Mouse (Mus musculus): ENCODE results near the gene Plin2. TPM values are rescaled to one million over a fixed set of nuclear protein-coding genes. Genes with fewer than 3 reads are reported as not detected.
"Not testable (repeated sequence)": the region's sequence is repeated elsewhere in the genome, so short reads cannot be mapped to it uniquely, and the experiment has no call there.

Gene Plin2
- polyA plus RNA-seq, 1 experiment, result 60.7 TPM

GRCm38 (mm10) chr4:86671803-86672202, 1.9 kb upstream of the Plin2 start:
- Histone ChIP-seq H3K27ac (ENCODE audit: insufficient read depth, low read length) (peak overlapping the region; percentile 49), H3K36me3 (ENCODE audit: control insufficient read depth, insufficient read depth, low read length, poor library complexity, severe bottlenecking) (0 out of 2 replicates have a peak, but pooled peaks cover 2% of the 10 kb centered on the region), H3K27me3 (ENCODE audit: control insufficient read depth, insufficient read depth, low read length, poor library complexity, severe bottlenecking) (no peaks in the 10 kb centered on the region), H3K4me3 (ENCODE audit: low read depth, low read length) (no peak overlapping the region), H3K4me1 (ENCODE audit: control insufficient read depth, insufficient read depth, low read length) (peaks cover 5% of the 10 kb centered on the region), H3K9me3 (replicated peaks; ENCODE audit: control insufficient read depth, insufficient read depth, low read length, poor library complexity, severe bottlenecking) (no peaks in the 10 kb centered on the region), H3K9ac (ENCODE audit: low read depth, poor library complexity, severe bottlenecking) (no peak overlapping the region)
- TF ChIP-seq CTCF (IDR thresholded peaks at IDR 0.05; ENCODE audit: low read depth, low read length) (no peak), POLR2A (IDR thresholded peaks at IDR 0.05; ENCODE audit: insufficient read depth, low read length) (no peak), EP300 (IDR thresholded peaks at IDR 0.05; ENCODE audit: insufficient read depth, low read depth, low read length) (no peak)

DNA sequence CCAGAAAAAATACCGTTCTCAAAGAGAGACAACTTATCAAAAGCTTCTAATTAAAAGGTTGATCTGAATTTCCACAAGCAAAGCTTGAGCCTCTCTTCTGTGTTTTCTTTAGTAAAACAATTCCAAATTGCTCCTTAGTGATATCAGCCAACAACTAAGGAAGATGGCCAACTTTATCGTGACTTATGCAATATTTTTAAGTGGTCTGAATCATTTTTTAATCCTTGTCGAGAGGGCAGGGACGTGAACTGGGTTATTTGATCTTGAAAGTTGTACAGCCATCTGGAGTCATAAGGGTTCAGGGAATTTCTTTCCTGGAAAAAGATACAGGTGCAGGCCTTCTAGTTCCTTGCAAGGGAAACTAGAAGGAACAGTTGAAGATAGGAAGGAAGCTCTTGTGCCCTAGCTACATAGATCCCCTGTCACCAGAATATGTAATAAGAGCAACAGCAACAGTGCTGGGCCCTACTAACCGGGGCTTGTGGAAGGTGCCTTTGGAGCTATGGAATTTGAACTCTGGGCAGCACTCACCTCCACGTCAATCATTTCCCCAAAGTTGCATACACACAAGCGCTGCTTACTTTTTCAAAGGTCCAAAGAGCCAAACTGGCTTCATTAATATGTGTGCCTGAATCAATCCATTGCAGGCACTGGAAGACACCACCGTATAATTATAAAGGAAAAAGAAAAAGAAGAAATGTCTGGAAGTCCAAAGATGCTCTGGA, 884 bp upstream of the Plin2 start:
- no peaks in the 10 kb centered on the region for H3K27me3 ChIP-seq (ENCODE audit: control insufficient read depth, insufficient read depth, low read length, poor library complexity, severe bottlenecking)
- TF ChIP-seq CTCF (IDR thresholded peaks at IDR 0.05; ENCODE audit: low read depth, low read length), result no peak
- no peak for TF ChIP-seq POLR2A (IDR thresholded peaks at IDR 0.05; ENCODE audit: insufficient read depth, low read length)
- TF ChIP-seq EP300 (IDR thresholded peaks at IDR 0.05; ENCODE audit: insufficient read depth, low read depth, low read length), result no peak
- H3K36me3 ChIP-seq (ENCODE audit: control insufficient read depth, insufficient read depth, low read length, poor library complexity, severe bottlenecking), result 0 out of 2 replicates have a peak, but pooled peaks cover 2% of the 10 kb centered on the region
- 0 out of 2 replicates have a peak overlapping the region, but pooled peaks have one; percentile 44 for H3K9ac ChIP-seq (ENCODE audit: low read depth, poor library complexity, severe bottlenecking)
- no peak overlapping the region for H3K4me3 ChIP-seq (ENCODE audit: low read depth, low read length)
- H3K4me1 ChIP-seq (ENCODE audit: control insufficient read depth, insufficient read depth, low read length), result peaks cover 5% of the 10 kb centered on the region
- H3K9me3 ChIP-seq (replicated peaks; ENCODE audit: control insufficient read depth, insufficient read depth, low read length, poor library complexity, severe bottlenecking), result no peaks in the 10 kb centered on the region
- no peak overlapping the region for H3K27ac ChIP-seq (ENCODE audit: insufficient read depth, low read length)

DNA sequence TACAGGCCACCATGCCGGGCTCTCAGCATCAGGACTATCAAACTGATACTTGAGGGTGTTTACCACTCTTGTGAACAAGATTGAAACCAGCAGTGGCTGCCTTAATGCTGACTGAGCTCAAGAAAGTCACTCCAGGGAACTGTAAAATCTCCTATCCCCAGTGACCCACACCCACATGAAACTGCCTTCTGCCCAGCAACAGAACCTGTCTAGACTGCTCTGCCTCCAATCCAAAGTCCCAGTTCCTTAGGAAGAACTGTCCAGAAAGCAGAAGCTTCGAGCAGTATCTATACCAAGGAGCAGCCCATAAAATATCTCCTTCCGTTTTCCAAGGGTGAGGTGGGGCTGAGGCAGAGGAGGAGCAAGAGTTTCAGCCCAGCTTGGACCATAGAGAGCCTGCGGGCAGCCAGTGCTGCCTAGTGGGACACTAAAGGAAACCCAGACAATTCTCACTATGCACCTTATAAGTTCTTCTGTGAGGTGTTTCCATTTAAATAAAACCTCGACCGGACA, 563 bp downstream of the Plin2 start:
- H3K9me3 ChIP-seq (replicated peaks; ENCODE audit: control insufficient read depth, insufficient read depth, low read length, poor library complexity, severe bottlenecking); H3K36me3 ChIP-seq (ENCODE audit: control insufficient read depth, insufficient read depth, low read length, poor library complexity, severe bottlenecking); H3K27me3 ChIP-seq (ENCODE audit: control insufficient read depth, insufficient read depth, low read length, poor library complexity, severe bottlenecking); H3K4me1 ChIP-seq (ENCODE audit: control insufficient read depth, insufficient read depth, low read length): not testable (repeated sequence)
- H3K9ac ChIP-seq (ENCODE audit: low read depth, poor library complexity, severe bottlenecking), result peak overlapping the region; percentile 44
- H3K4me3 ChIP-seq (ENCODE audit: low read depth, low read length), result peak overlapping the region; percentile 83
- H3K27ac ChIP-seq (ENCODE audit: insufficient read depth, low read length), result peak overlapping the region; percentile 70

DNA sequence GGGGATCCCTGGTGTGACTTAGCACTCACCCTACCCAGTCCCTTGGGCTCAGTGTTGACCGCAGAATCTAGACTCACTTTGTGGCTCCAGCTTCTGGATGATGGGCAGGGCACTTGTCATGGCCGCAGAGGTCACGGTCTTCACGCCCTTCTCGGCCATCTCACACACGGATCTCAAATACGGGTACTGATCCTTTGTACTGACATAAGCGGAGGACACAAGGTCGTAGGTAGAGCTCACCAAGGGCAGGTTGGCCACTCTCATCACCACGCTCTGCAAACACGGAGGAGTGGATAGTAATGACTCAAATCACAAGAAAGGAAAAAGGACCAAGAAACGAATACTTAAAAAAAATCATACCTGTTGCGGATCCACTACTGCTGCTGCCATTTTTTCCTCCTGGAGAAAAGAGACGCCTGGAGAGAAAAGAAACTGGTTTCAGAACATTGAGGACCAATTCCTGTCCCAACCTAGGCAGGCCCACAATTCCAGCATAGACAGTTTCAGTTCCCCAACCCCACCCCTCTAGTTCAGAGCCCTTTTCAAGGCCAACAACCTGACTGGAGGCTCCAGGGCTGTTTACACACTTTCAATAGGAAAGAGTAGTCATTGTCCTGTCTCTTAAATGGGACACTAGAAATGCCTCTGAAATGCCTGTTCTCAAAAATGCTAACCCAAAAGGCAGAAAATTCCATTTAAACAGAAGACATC, 1.4 kb downstream of the Plin2 start:
- no peaks in the 10 kb centered on the region for H3K9me3 ChIP-seq (replicated peaks; ENCODE audit: control insufficient read depth, insufficient read depth, low read length, poor library complexity, severe bottlenecking)
- H3K36me3 ChIP-seq (ENCODE audit: control insufficient read depth, insufficient read depth, low read length, poor library complexity, severe bottlenecking), result peaks cover 7% of the 10 kb centered on the region; the same call in 1 of the 2 replicates
- TF ChIP-seq EP300 (IDR thresholded peaks at IDR 0.05; ENCODE audit: insufficient read depth, low read depth, low read length) (no peak), POLR2A (IDR thresholded peaks at IDR 0.05; ENCODE audit: insufficient read depth, low read length) (no peak), CTCF (IDR thresholded peaks at IDR 0.05; ENCODE audit: low read depth, low read length) (no peak)
- peaks cover 5% of the 10 kb centered on the region for H3K4me1 ChIP-seq (ENCODE audit: control insufficient read depth, insufficient read depth, low read length)
- H3K4me3 ChIP-seq (ENCODE audit: low read depth, low read length), result no peak overlapping the region
- H3K27ac ChIP-seq (ENCODE audit: insufficient read depth, low read length), result no peak overlapping the region
- 0 out of 2 replicates have a peak overlapping the region, but pooled peaks have one; percentile 44 for H3K9ac ChIP-seq (ENCODE audit: low read depth, poor library complexity, severe bottlenecking)
- H3K27me3 ChIP-seq (ENCODE audit: control insufficient read depth, insufficient read depth, low read length, poor library complexity, severe bottlenecking), result no peaks in the 10 kb centered on the region

- Histone ChIP-seq H3K27ac (ENCODE audit: insufficient read depth, low read length) (no peak overlapping the region), H3K36me3 (ENCODE audit: control insufficient read depth, insufficient read depth, low read length, poor library complexity, severe bottlenecking) (peaks cover 12% of the 10 kb centered on the region), H3K9ac (ENCODE audit: low read depth, poor library complexity, severe bottlenecking) (no peak overlapping the region), H3K4me1 (ENCODE audit: control insufficient read depth, insufficient read depth, low read length) (peaks cover 4% of the 10 kb centered on the region), H3K9me3 (replicated peaks; ENCODE audit: control insufficient read depth, insufficient read depth, low read length, poor library complexity, severe bottlenecking) (no peaks in the 10 kb centered on the region), H3K4me3 (ENCODE audit: low read depth, low read length) (no peak overlapping the region), H3K27me3 (ENCODE audit: control insufficient read depth, insufficient read depth, low read length, poor library complexity, severe bottlenecking) (no peaks in the 10 kb centered on the region)
- TF ChIP-seq EP300 (IDR thresholded peaks at IDR 0.05; ENCODE audit: insufficient read depth, low read depth, low read length) (no peak), CTCF (IDR thresholded peaks at IDR 0.05; ENCODE audit: low read depth, low read length) (no peak), POLR2A (IDR thresholded peaks at IDR 0.05; ENCODE audit: insufficient read depth, low read length) (no peak)
These were observed 4.3 kb downstream of the Plin2 start for GRCm38 (mm10) chr4:86665596-86665995.

DNA sequence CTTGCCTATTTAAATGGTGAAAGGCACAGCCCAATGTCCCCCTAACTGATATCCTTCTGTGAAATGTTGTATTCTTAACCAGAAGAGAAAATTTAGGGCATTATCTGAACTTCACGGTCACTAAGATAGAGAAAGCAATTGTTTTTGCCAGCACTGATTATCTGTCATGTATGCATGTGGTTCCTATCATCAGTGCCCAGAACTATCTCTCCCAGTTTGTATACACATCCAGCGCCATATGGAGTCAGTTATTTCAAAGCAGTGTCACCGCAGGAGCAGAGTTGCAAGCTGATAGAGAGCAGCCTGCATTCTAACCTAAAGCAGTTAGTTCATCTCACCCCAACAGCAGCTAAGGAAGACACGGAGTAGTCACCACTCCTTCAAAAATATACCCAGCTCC, 5.9 kb downstream of the Plin2 start:
- H3K36me3 ChIP-seq (ENCODE audit: control insufficient read depth, insufficient read depth, low read length, poor library complexity, severe bottlenecking), result peaks cover 14% of the 10 kb centered on the region

More for the DNA sequence above, 5.9 kb downstream of the Plin2 start:
- H3K27me3 ChIP-seq (ENCODE audit: control insufficient read depth, insufficient read depth, low read length, poor library complexity, severe bottlenecking), result no peaks in the 10 kb centered on the region
- no peak overlapping the region for H3K9ac ChIP-seq (ENCODE audit: low read depth, poor library complexity, severe bottlenecking)
- H3K9me3 ChIP-seq (replicated peaks; ENCODE audit: control insufficient read depth, insufficient read depth, low read length, poor library complexity, severe bottlenecking), result no peaks in the 10 kb centered on the region
- peaks cover 4% of the 10 kb centered on the region for H3K4me1 ChIP-seq (ENCODE audit: control insufficient read depth, insufficient read depth, low read length)
- H3K4me3 ChIP-seq (ENCODE audit: low read depth, low read length), result no peak overlapping the region
- TF ChIP-seq EP300 (IDR thresholded peaks at IDR 0.05; ENCODE audit: insufficient read depth, low read depth, low read length) (no peak), POLR2A (IDR thresholded peaks at IDR 0.05; ENCODE audit: insufficient read depth, low read length) (no peak), CTCF (IDR thresholded peaks at IDR 0.05; ENCODE audit: low read depth, low read length) (no peak)
- no peak overlapping the region for H3K27ac ChIP-seq (ENCODE audit: insufficient read depth, low read length)
